Comparison of ENCODE assay signal across 8 mouse cellular contexts in the genomic region with DNA sequence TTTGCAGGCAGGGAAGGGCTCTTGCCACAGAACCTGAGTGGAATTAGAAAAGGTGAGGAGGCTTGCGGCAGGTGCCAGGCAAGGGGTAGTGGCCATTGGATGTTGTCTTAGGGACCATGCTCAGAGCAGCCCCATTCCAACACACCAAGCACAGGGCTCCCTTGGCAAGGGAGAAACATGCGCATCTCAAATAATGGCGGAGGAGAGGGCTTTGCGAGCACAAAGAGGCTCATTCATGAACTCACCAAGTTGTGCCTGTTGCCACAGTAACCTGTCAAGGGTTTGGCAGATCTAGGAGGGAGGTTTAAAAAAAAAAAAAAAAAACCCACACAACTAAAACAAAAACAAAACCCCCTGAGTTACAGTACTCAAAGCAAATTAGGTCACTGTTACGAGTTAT.
DNase-seq lines count a peak whose midpoint lies in the region; ATAC-seq and TF ChIP-seq lines count a peak whose summit lies in the region.

No protein-coding gene starts in this region.

- 53% methylated on average over 5 of the region's 5 CpGs for WGBS in kidney, postnatal 0 days
- WGBS in embryonic facial prominence, embryonic 11.5 days, result 34% methylated on average over 5 of the region's 5 CpGs
- 24% methylated on average over 5 of the region's 5 CpGs for WGBS in hindbrain, postnatal 0 days
- 31% methylated on average over 5 of the region's 5 CpGs for WGBS in neural tube, embryonic 12.5 days
- WGBS in heart, embryonic 11.5 days (ENCODE audit: insufficient replicate concordance), result 67% methylated on average over 5 of the region's 5 CpGs

- peak; percentile 34 for DNase-seq in kidney, postnatal 0 days (ENCODE audit: low spot score)
- DNase-seq in kidney, adult 18-20 months, result no peak
- DNase-seq in embryonic facial prominence, embryonic 11.5 days (ENCODE audit: low spot score), result peak; percentile 62
- peak; percentile 85 for DNase-seq in hindbrain, postnatal 0 days (ENCODE audit: low spot score)
- DNase-seq in heart, postnatal 4 days, result no peak
- DNase-seq in spleen, adult 18-20 months, result no peak

- TF ChIP-seq CTCF in kidney, postnatal 0 days (IDR thresholded peaks at IDR 0.05; ENCODE audit: low read depth), result no peak
- no peak for TF ChIP-seq CTCF in hindbrain, postnatal 0 days (IDR thresholded peaks at IDR 0.05; ENCODE audit: low read depth)

- no peak overlapping the region for H3K4me3 ChIP-seq in kidney, postnatal 0 days (replicated peaks; ENCODE audit: low read depth, low read length)
- H3K4me3 ChIP-seq in embryonic facial prominence, embryonic 11.5 days (ENCODE audit: low read depth, low read length), result no peak overlapping the region
- no peak overlapping the region for H3K4me3 ChIP-seq in hindbrain, postnatal 0 days (ENCODE audit: low read length)
- no peak overlapping the region for H3K4me3 ChIP-seq in neural tube, embryonic 12.5 days
- no peak overlapping the region for H3K4me3 ChIP-seq in heart, embryonic 11.5 days (ENCODE audit: low read depth, low read length)

- no peak overlapping the region for H3K4me2 ChIP-seq in kidney, postnatal 0 days (ENCODE audit: low read length)
- H3K4me2 ChIP-seq in embryonic facial prominence, embryonic 11.5 days (ENCODE audit: low read depth, low read length), result no peak overlapping the region
- H3K4me2 ChIP-seq in hindbrain, postnatal 0 days (ENCODE audit: low read depth, low read length), result peak overlapping the region; percentile 39; the same call in 1 of the 2 replicates
- peak overlapping the region; percentile 36 for H3K4me2 ChIP-seq in neural tube, embryonic 12.5 days (replicated peaks)
- no peak overlapping the region for H3K4me2 ChIP-seq in heart, embryonic 11.5 days

- no peak overlapping the region for H3K9ac ChIP-seq in kidney, postnatal 0 days (ENCODE audit: low read depth, low read length)
- H3K9ac ChIP-seq in embryonic facial prominence, embryonic 11.5 days (replicated peaks; ENCODE audit: low read length), result no peak overlapping the region
- H3K9ac ChIP-seq in hindbrain, postnatal 0 days (replicated peaks; ENCODE audit: low read length), result no peak overlapping the region
- H3K9ac ChIP-seq in neural tube, embryonic 12.5 days, result no peak overlapping the region
- H3K9ac ChIP-seq in heart, embryonic 11.5 days (ENCODE audit: low read depth, low read length), result no peak overlapping the region

- ATAC-seq in kidney, postnatal 0 days (replicated peaks; ENCODE audit: low FRiP score, low read depth), result no peak
- peak; percentile 75 for ATAC-seq in embryonic facial prominence, embryonic 11.5 days (replicated peaks; ENCODE audit: insufficient number of reproducible peaks, low FRiP score, low TSS enrichment, low read depth)
- ATAC-seq in hindbrain, postnatal 0 days, result peak; percentile 88
- ATAC-seq in neural tube, embryonic 12.5 days (ENCODE audit: low FRiP score, low read depth), result peak; percentile 81
- ATAC-seq in heart, embryonic 11.5 days (replicated peaks; ENCODE audit: insufficient number of reproducible peaks, low FRiP score, low TSS enrichment), result no peak

- H3K27me3 ChIP-seq in kidney, postnatal 0 days (ENCODE audit: insufficient read depth, low read length), result no peaks in the 10 kb centered on the region
- no peaks in the 10 kb centered on the region for H3K27me3 ChIP-seq in embryonic facial prominence, embryonic 11.5 days (ENCODE audit: control insufficient read depth, insufficient read depth, low read length)
- H3K27me3 ChIP-seq in hindbrain, postnatal 0 days (ENCODE audit: insufficient read depth, low read length), result no peaks in the 10 kb centered on the region
- H3K27me3 ChIP-seq in neural tube, embryonic 12.5 days (replicated peaks), result no peaks in the 10 kb centered on the region
- peaks cover 10% of the 10 kb centered on the region; the same call in 1 of the 2 replicates for H3K27me3 ChIP-seq in heart, embryonic 11.5 days (ENCODE audit: control insufficient read depth, insufficient read depth, low read length)

- H3K4me1 ChIP-seq in kidney, postnatal 0 days (replicated peaks; ENCODE audit: insufficient read depth, low read length), result peaks cover 12% of the 10 kb centered on the region; the same call in 1 of the 2 replicates
- H3K4me1 ChIP-seq in embryonic facial prominence, embryonic 11.5 days (ENCODE audit: control insufficient read depth, insufficient read depth, low read length), result no peaks in the 10 kb centered on the region
- H3K4me1 ChIP-seq in hindbrain, postnatal 0 days (ENCODE audit: insufficient read depth, low read length), result peaks cover 36% of the 10 kb centered on the region
- H3K4me1 ChIP-seq in neural tube, embryonic 12.5 days, result peaks cover 35% of the 10 kb centered on the region
- H3K4me1 ChIP-seq in heart, embryonic 11.5 days (ENCODE audit: control insufficient read depth, insufficient read depth, low read length), result no peaks in the 10 kb centered on the region

- H3K9me3 ChIP-seq in kidney, postnatal 0 days (replicated peaks; ENCODE audit: low read length), result no peaks in the 10 kb centered on the region
- no peaks in the 10 kb centered on the region for H3K9me3 ChIP-seq in embryonic facial prominence, embryonic 11.5 days (replicated peaks; ENCODE audit: control insufficient read depth, low read length)
- H3K9me3 ChIP-seq in hindbrain, postnatal 0 days (ENCODE audit: low read length), result no peaks in the 10 kb centered on the region
- H3K9me3 ChIP-seq in neural tube, embryonic 12.5 days, result no peaks in the 10 kb centered on the region
- no peaks in the 10 kb centered on the region for H3K9me3 ChIP-seq in heart, embryonic 11.5 days (replicated peaks; ENCODE audit: control insufficient read depth, low read length)

- no peaks in the 10 kb centered on the region for H3K36me3 ChIP-seq in kidney, postnatal 0 days (ENCODE audit: insufficient read depth, low read length)
- no peaks in the 10 kb centered on the region for H3K36me3 ChIP-seq in embryonic facial prominence, embryonic 11.5 days (replicated peaks; ENCODE audit: control insufficient read depth, insufficient read depth, low read depth, low read length)
- H3K36me3 ChIP-seq in hindbrain, postnatal 0 days (ENCODE audit: insufficient read depth, low read length), result no peaks in the 10 kb centered on the region
- H3K36me3 ChIP-seq in neural tube, embryonic 12.5 days, result no peaks in the 10 kb centered on the region
- no peaks in the 10 kb centered on the region for H3K36me3 ChIP-seq in heart, embryonic 11.5 days (ENCODE audit: control insufficient read depth, insufficient read depth, low read length)

- no peak overlapping the region for H3K27ac ChIP-seq in kidney, postnatal 0 days
- no peak overlapping the region for H3K27ac ChIP-seq in embryonic facial prominence, embryonic 11.5 days (replicated peaks; ENCODE audit: low read depth, low read length)
- peak overlapping the region; percentile 87 for H3K27ac ChIP-seq in hindbrain, postnatal 0 days
- H3K27ac ChIP-seq in neural tube, embryonic 12.5 days, result 0 out of 2 replicates have a peak overlapping the region, but pooled peaks have one; percentile 6
- H3K27ac ChIP-seq in heart, embryonic 11.5 days (ENCODE audit: low read depth, low read length), result no peak overlapping the region

Comparison
In these comparisons a context has a peak if more than half of its experiments do, and no peak if none do; other contexts are left out.
1. DNase-seq: peak in kidney, postnatal 0 days (single experiment), embryonic facial prominence, embryonic 11.5 days (single experiment) and hindbrain, postnatal 0 days (single experiment); none in kidney, adult 18-20 months (single experiment), heart, postnatal 4 days (single experiment) and spleen, adult 18-20 months (0 of 2).
2. ATAC-seq: peak in embryonic facial prominence, embryonic 11.5 days (single experiment), hindbrain, postnatal 0 days (single experiment) and neural tube, embryonic 12.5 days (single experiment); none in kidney, postnatal 0 days (single experiment) and heart, embryonic 11.5 days (single experiment).
3. H3K27ac ChIP-seq: peak in hindbrain, postnatal 0 days (single experiment) and neural tube, embryonic 12.5 days (single experiment); none in kidney, postnatal 0 days (single experiment), embryonic facial prominence, embryonic 11.5 days (single experiment) and heart, embryonic 11.5 days (single experiment).
4. H3K4me2 ChIP-seq: peak in hindbrain, postnatal 0 days (single experiment) and neural tube, embryonic 12.5 days (single experiment); none in kidney, postnatal 0 days (single experiment), embryonic facial prominence, embryonic 11.5 days (single experiment) and heart, embryonic 11.5 days (single experiment).